Mouse (Mus musculus) forebrain, embryonic 11.5 days (tissue): ENCODE results near the gene Myog. TPM values are rescaled to one million over a fixed set of nuclear protein-coding genes. Genes with fewer than 3 reads are reported as not detected.
"Not testable (repeated sequence)": the region's sequence is repeated elsewhere in the genome, so short reads cannot be mapped to it uniquely, and the experiment has no call there.

Experiments
- ATAC-seq: fragments of 200-750 bp; cut with Nextera tagmentation; replicated peaks from 2 replicates; pipeline ENCODE4 v1.8.0; 2017; ENCODE audit warnings: moderate TSS enrichment; ENCODE audit not compliant: low FRiP score
- DNase-seq: peaks from one replicate; pipeline ENCODE4 v3.0.0-alpha.2; 2017; ENCODE audit warnings: low spot score
- H3K27ac ChIP-seq: fragments of 300-500 bp; sonication (generic); 2 replicates; pipeline ENCODE4 v1.5.1; 2014; ENCODE audit warnings: low read depth, low read length
- H3K27me3 ChIP-seq: fragments of 300-500 bp; sonication (generic); 2 replicates; pipeline ENCODE4 v1.6.1; 2014; ENCODE audit warnings: mild to moderate bottlenecking, low read length, mixed read lengths; ENCODE audit not compliant: control insufficient read depth, insufficient read depth
- H3K36me3 ChIP-seq: fragments of 300-500 bp; sonication (generic); 2 replicates; pipeline ENCODE4 v1.6.1; 2014; ENCODE audit warnings: mild to moderate bottlenecking, low read length, moderate library complexity, mixed read lengths; ENCODE audit not compliant: control insufficient read depth, insufficient read depth
- H3K4me1 ChIP-seq: fragments of 300-500 bp; sonication (generic); replicated peaks from 2 replicates; pipeline ENCODE4 v1.6.1; 2014; ENCODE audit warnings: low read length, mixed read lengths; ENCODE audit not compliant: control insufficient read depth, insufficient read depth
- H3K4me2 ChIP-seq: fragments of 300-500 bp; sonication (generic); 2 replicates; pipeline ENCODE4 v1.6.1; 2014; ENCODE audit warnings: low read depth, mild to moderate bottlenecking, low read length, moderate library complexity, mixed read lengths; ENCODE audit not compliant: severe bottlenecking
- H3K4me3 ChIP-seq: fragments of 300-500 bp; sonication (generic); 2 replicates; pipeline ENCODE4 v1.5.1; 2014; ENCODE audit warnings: low read depth, low read length
- H3K9ac ChIP-seq: fragments of 300-500 bp; sonication (generic); 2 replicates; pipeline ENCODE4 v1.6.1; 2014; ENCODE audit warnings: low read length
- H3K9me3 ChIP-seq: fragments of 300-500 bp; sonication (generic); 2 replicates; pipeline ENCODE4 v1.6.1; 2016; ENCODE audit warnings: low read length, mixed read lengths; ENCODE audit not compliant: control insufficient read depth
- WGBS: fragments of 180-500 bp; shearing (Covaris S2); extraction: QIAGEN DNeasy Blood & Tissue Kit; methylation state at CpG from one replicate; pipeline ENCODE4 v1.1.7; 2014; 5-methylcytosine and 5-hydroxymethylcytosine counted together
- polyA plus RNA-seq: library from polyadenylated mRNA; unstranded; fragments of >200 nt; fragmentation: Nextera tagmentation; extraction: Ambion mirVana; gene quantifications from 2 replicates; pipeline ENCODE4 v1.2.1, GENCODE M21; 2014

Gene Myog
- polyA plus RNA-seq, 1 experiment from 2014 or later = not detected

DNA sequence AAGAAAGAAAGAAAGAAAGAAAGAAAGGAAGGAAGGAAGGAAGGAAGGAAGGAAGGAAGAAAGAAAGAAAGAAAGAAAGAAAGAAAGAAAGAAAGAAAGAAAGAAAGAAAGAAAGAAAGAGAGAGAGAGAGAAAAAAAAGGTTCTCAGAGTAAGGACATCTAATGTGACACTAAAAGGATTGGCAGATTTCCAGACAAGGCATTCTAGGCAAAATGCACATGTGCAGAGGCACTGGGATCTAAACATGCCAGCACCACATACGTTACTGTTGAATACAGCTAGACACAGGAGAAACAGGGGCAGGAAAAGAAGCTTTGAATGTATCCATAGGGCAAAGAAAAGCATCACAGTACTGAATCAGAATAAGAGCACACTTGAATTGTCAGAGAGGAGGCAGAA is 40.1 kb upstream of the Myog start:
- not testable (repeated sequence) for H3K9me3 ChIP-seq, H3K4me1 ChIP-seq, H3K36me3 ChIP-seq, DNase-seq, H3K27me3 ChIP-seq, H3K9ac ChIP-seq, H3K27ac ChIP-seq, H3K4me3 ChIP-seq, ATAC-seq, H3K4me2 ChIP-seq
- WGBS = 86% methylated on average over 1 of the region's 1 CpGs

DNA sequence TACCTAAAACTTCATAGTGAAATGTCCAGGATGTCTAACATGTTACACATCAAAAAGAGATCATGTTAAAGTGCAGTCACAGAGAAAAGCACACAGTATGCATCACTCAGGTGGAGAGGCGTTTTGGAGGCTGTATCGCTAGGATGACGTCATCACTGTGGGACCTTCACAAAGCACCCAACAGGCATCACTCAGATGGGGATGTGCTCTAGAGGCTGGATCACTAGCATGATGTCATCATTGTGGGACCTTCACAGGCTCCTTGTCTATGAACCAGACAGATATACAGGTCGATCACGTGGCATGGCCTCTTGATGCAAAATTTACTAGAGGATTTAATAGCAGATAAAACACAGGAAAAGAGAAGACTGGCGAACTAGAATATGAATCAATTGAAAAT is 25.4 kb upstream of the Myog start:
- no peak for ATAC-seq

DNA sequence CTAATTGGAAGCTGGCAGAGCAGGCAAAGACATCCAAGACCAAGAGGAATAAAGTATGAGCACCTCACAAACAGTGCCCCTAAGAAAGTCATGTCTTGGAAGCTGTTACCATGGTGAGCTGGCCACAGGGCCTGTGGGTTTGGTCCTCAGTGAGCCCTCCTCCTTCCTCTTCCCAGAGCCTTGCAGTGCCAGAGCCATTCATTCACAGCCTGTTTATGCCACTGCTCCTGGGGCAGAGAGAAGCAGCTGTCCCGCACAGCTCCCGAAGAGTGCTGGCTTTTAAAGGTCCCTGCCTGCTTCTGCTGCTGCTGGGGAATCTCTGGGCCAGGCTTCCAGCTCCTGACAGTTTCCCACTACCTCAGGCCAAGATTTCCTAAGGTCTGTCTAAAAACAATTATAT is 24.0 kb upstream of the Myog start:
- H3K27me3 ChIP-seq = no peaks in the 10 kb centered on the region
- H3K36me3 ChIP-seq = no peaks in the 10 kb centered on the region
- ATAC-seq (no peak), DNase-seq (no peak)
- no peak overlapping the region for H3K4me2 ChIP-seq
- 44% methylated on average over 2 of the region's 2 CpGs for WGBS
- no peak overlapping the region for H3K4me3 ChIP-seq
- no peaks in the 10 kb centered on the region for H3K4me1 ChIP-seq
- no peak overlapping the region for H3K9ac ChIP-seq
- H3K27ac ChIP-seq = no peak overlapping the region
- no peaks in the 10 kb centered on the region for H3K9me3 ChIP-seq

More for the DNA sequence above, 25.4 kb upstream of the Myog start:
- no peaks in the 10 kb centered on the region for H3K27me3 ChIP-seq
- no peaks in the 10 kb centered on the region for H3K4me1 ChIP-seq
- WGBS = 90% methylated on average over 6 of the region's 6 CpGs
- no peaks in the 10 kb centered on the region for H3K36me3 ChIP-seq
- H3K4me2 ChIP-seq = no peak overlapping the region
- H3K27ac ChIP-seq = no peak overlapping the region
- H3K9me3 ChIP-seq = no peaks in the 10 kb centered on the region; the same call in 1 of the 2 replicates
- H3K9ac ChIP-seq = no peak overlapping the region
- DNase-seq = no peak
- H3K4me3 ChIP-seq = no peak overlapping the region

DNA sequence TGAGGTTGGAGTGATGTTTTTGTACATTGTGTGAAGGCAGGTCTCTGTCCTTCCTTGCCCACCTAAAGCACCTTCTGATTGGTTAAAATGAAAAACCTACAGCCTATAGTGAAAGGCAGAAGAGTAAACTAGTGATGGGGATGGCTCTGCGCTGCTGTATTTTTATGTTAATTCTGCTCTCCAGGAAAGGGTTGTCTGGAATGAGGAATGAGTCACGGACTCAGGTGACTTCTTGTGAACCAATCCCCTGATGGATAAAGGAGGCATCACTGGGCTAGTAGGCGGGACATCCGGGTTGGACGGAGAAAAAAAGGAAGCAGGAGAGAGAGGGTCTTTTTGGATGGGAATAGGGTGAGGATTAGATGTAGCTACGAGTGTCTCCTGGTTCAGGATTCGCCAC is 19.8 kb upstream of the Myog start:
- Histone ChIP-seq H3K9me3 (no peaks in the 10 kb centered on the region), H3K27ac (no peak overlapping the region), H3K4me3 (no peak overlapping the region), H3K9ac (no peak overlapping the region), H3K4me1 (0 out of 2 replicates have a peak, but pooled peaks cover 2% of the 10 kb centered on the region), H3K36me3 (no peaks in the 10 kb centered on the region), H3K27me3 (no peaks in the 10 kb centered on the region), H3K4me2 (no peak overlapping the region)
- 76% methylated on average over 7 of the region's 7 CpGs for WGBS
- no peak for DNase-seq
- no peak for ATAC-seq

DNA sequence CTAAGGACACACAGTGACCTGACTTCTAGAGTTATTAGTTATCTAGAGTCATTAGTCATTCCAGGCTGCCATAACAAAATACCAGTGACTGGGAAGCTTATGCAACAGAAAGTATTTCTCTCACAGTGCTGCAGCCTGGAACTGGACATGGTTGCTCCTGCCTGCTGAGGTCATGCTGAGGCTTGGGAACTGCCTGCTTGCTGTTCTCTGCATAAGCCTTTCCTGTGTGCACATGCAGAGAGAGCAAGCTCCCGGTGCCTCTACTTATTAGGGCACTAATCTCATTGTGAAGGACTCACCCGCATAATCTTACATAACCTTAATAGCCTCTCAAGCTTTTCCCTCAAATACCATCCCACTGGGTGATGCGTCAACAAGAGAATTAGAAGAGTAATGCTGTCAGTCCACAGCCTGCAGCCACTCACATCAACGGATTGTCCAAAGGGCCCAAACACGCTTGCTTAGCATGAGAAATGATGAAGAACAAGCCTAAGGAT is 17.0 kb upstream of the Myog start:
- H3K9me3 ChIP-seq = no peaks in the 10 kb centered on the region
- ATAC-seq (no peak), DNase-seq (no peak)
- no peak overlapping the region for H3K4me2 ChIP-seq
- H3K36me3 ChIP-seq = no peaks in the 10 kb centered on the region
- H3K4me1 ChIP-seq = 0 out of 2 replicates have a peak, but pooled peaks cover 2% of the 10 kb centered on the region
- H3K9ac ChIP-seq = no peak overlapping the region
- H3K4me3 ChIP-seq = no peak overlapping the region
- 44% methylated on average over 5 of the region's 5 CpGs for WGBS
- H3K27me3 ChIP-seq = no peaks in the 10 kb centered on the region
- H3K27ac ChIP-seq = no peak overlapping the region

DNA sequence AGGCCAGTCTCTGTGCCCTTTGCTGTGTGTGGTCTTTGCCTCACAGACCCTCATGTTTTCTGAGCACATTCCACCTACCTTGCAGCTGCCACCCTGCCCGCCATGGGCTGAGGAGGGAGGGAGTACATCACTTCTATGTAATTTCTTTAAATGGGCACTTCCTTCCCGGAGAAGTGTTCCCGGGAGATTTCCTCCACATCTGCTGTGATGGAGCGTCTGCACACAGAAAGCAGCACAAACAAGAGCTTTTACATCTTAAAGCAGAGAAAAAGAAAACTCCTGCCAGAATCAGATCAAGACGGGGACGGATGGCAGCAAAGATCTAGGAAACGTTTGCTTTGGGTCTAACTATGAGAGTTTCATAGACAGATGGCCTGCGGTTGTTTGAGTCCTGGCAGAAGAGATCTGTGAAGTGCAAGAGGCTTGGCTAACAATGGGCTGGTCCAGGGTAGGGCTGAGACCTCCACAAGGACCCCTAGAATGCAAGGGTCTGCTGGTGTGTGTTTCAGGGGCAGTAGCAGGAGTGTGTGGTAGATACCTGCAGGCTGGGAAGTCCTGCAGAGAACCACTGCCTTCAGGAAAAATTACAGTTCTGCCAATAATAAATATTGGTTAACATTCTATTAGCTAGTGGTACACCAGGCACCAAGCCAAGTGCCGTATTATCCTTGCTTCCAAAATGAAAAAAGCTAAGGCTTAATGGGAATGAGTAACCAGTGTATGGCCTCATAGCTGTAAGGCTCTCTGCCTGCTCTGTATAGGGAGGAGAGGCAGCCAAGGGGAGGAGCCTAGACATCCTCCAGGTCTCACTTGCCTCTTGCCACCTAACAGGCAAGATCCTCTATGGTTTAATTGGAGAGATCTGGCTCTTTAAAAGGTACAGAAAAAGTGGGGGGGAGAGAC is 16.0 kb upstream of the Myog start:
- WGBS = 76% methylated on average over 9 of the region's 9 CpGs
- H3K4me3 ChIP-seq = no peak overlapping the region
- H3K9ac ChIP-seq = no peak overlapping the region
- H3K4me1 ChIP-seq = 0 out of 2 replicates have a peak, but pooled peaks cover 2% of the 10 kb centered on the region
- no peaks in the 10 kb centered on the region for H3K36me3 ChIP-seq
- no peaks in the 10 kb centered on the region for H3K9me3 ChIP-seq
- H3K4me2 ChIP-seq = no peak overlapping the region
- ATAC-seq = no peak
- H3K27ac ChIP-seq = no peak overlapping the region
- DNase-seq = no peak
- no peaks in the 10 kb centered on the region for H3K27me3 ChIP-seq

DNA sequence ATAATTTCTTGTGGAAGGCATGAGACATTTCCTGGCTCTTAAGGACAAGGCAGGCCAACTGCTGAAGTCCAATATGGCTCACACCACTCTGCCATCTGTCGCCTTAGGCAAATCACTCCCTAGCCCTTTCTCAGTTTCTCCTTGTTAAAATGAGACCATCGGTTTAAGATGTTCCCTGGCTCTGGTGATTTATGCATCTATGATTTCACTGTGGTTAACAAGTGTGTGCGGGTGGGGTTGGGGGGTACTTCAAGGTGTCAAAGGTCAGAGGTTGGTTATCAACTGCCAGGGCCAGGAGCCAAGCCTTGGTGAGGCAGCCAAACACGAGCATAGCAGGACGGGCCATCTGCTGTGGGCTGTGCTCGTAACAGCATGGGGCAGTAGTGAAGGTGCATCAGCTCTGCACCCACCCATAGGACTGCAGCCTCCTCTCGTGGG is 15.3 kb upstream of the Myog start:
- no peak overlapping the region for H3K9ac ChIP-seq
- no peak for DNase-seq
- no peaks in the 10 kb centered on the region for H3K9me3 ChIP-seq
- H3K4me2 ChIP-seq = no peak overlapping the region
- WGBS = 86% methylated on average over 7 of the region's 7 CpGs
- no peaks in the 10 kb centered on the region for H3K36me3 ChIP-seq
- no peaks in the 10 kb centered on the region for H3K27me3 ChIP-seq
- H3K27ac ChIP-seq = no peak overlapping the region
- ATAC-seq = no peak
- H3K4me3 ChIP-seq = no peak overlapping the region
- H3K4me1 ChIP-seq = 0 out of 2 replicates have a peak, but pooled peaks cover 2% of the 10 kb centered on the region

DNA sequence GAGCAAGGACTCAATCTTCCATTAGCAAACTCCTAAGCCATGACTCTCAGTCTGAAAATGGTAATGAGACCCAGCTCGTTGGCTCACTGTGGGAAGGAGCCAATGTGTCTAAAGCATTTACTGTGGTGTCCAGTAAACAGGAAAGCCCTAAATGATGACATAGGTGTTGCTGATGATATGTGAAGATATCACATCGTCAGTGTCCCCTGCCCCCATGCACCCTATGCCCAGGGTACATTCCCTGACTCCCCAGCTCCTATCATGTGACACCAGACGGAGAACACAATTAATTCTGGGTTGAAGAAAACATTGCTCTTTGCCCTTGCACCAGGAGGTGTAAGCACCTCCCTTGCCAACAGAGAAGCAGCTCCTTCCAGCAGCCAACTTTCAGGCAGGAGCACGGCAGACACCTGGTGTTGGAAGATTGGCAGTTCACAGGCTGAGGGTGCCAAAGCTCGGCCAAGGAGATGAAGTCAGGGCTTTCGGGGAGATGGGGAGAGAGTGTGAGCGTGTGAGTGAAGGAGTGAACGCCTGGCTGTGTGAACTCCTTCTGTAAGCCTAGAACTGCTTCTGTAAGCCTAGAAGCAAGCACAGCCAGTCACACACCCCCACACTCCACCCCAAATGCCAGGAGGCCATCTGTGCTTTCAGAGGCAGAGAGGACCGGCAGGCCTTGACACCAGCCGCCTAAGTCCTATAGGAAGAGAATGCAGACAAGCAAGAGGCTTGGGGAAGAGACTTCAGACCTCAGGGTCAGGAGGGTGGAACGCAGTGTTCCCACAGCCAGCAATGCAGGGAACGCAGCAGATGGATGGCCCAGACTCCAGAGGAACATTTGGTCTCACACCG is 13.9 kb upstream of the Myog start:
- WGBS = 80% methylated on average over 13 of the region's 13 CpGs
- Histone ChIP-seq H3K9me3 (no peaks in the 10 kb centered on the region), H3K27me3 (no peaks in the 10 kb centered on the region), H3K4me3 (no peak overlapping the region), H3K4me1 (0 out of 2 replicates have a peak, but pooled peaks cover 2% of the 10 kb centered on the region), H3K36me3 (no peaks in the 10 kb centered on the region), H3K9ac (no peak overlapping the region), H3K4me2 (no peak overlapping the region), H3K27ac (no peak overlapping the region)
- ATAC-seq (no peak), DNase-seq (no peak)
